Mouse (Mus musculus) lung, adult 2 months (tissue): ENCODE results near the gene Plekhj1.

ENCODE experiments used
- CTCF ChIP-seq: fragments of 200-500 bp; IDR thresholded peaks from 2 replicates; pipeline ENCODE4 v1.5.1; 2011; ENCODE audit warnings: mild to moderate bottlenecking, low read length, control low read depth; ENCODE audit not compliant: insufficient read depth
- POLR2A ChIP-seq: fragments of 200-500 bp; IDR thresholded peaks from 2 replicates; pipeline ENCODE4 v1.6.1; 2011; ENCODE audit warnings: low read depth, mild to moderate bottlenecking, control low read depth, low read length, borderline replicate concordance; ENCODE audit errors: extremely low read depth

DNA sequence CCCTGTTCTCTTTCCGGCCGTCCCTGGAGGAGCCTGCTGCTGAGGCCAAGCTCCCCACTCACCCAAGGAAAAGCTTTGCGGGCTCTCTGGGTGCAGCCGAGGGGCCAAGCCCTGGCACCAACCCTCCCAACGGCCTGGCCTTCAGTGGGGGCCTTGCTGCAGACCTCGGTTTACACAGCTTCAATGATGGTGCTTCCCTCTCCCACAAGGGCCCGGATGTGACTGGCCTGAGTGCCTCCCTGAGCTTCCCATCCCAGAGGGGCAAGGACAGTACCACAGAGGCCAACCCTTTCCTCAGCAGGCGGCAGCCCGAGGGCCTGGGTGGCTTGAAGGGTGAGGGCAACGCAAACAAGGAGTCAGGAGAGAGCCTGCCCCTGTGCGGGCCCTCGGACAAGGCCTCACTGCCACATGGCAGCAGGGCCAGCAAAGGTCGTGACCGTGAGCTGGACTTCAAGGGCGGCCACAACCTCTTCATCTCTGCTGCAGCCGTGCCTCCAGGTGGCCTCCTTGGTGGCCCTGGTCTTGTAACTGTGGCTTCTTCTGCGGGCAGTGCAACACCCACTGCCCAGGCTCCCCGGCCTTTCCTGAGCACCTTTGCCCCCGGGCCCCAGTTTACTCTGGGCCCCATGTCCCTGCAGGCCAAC is 7.5 kb downstream of the Plekhj1 start:
- TF ChIP-seq CTCF (no peak), POLR2A (no peak)
